Mouse (Mus musculus) fat pad, adult 2 months (tissue): ENCODE measurements around the gene Olfr372.
"Not testable (repeated sequence)": the region's sequence is repeated elsewhere in the genome, so short reads cannot be mapped to it uniquely, and the experiment has no call there.

Source experiments
- DNase-seq: peaks from one replicate; pipeline ENCODE4 v3.0.0-alpha.2; 2011; ENCODE audit warnings: low read depth, low spot score; ENCODE audit errors: extremely low read depth

Gene Olfr372

DNA sequence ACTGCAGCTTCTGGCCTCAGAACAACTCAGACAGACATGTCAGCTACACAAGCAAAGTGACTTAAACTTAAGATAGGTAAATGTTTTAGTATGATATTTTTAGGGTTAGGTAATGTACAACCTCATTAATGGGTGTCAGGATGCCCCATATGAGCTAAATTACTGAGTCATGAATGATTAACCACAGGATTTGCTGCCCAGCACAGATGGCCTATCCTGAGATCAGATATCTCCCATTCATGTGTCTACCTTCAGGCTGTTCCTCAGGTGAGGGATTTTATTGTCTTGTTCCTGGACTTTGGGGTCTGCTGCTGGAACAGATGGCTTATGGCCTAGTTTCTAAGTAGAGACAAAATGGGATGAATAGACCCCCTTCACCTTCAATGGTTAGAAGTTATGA, 55.7 kb downstream of the Olfr372 start:
- not testable (repeated sequence) for DNase-seq

DNA sequence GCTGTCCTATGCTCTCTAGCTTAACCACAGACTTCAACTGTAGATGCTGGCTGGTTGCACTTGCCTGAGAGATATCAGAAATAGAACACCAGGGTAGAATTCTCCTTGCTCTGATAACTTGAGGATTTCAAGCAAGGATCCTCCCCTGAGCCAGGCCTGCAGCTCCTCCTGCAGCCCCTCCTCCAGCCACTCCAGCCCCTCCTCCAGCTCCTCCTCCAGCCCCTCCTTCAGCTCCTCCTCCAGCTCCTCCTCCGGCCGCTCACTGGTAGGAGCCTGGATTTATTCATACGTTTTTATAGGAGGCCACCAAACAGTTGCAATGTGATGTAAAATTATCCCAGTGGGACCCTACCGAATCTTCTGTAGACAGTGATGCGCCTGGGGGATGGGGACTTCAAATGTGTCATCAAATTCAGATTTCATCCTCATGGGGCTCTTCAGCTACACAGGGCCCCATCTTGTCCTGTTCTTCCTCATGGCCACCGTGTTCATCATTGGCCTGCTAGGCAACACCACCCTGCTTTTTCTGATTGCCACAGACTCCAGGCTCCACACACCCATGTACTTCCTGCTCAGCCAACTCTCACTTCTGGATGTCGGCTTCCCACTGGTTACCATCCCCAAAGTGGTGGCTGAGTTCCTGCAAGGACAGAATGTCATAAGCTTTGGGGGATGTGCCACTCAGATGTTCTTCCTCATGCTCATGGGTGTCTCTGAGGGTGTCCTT, 58.5 kb downstream of the Olfr372 start:
- DNase-seq, result not testable (repeated sequence)

GRCm38 (mm10) chr8:72105165-72105564, 64.1 kb downstream of the Olfr372 start:
- DNase-seq, result no peak

- DNase-seq, result no peak
These were observed 65.7 kb downstream of the Olfr372 start, which contains the start of gene Olfr374 for GRCm38 (mm10) chr8:72106740-72107139. Gene Olfr374, plus strand, starts transcription at chr8:72107040.
